Mouse (Mus musculus): ENCODE measurements at regions not wholly inside any gene's neighbourhood (a gene's known extent, or its start where the extent isn't known, plus 50 kb on each side); places are given as distances from the start of the nearest gene placed in this dataset.

DNA sequence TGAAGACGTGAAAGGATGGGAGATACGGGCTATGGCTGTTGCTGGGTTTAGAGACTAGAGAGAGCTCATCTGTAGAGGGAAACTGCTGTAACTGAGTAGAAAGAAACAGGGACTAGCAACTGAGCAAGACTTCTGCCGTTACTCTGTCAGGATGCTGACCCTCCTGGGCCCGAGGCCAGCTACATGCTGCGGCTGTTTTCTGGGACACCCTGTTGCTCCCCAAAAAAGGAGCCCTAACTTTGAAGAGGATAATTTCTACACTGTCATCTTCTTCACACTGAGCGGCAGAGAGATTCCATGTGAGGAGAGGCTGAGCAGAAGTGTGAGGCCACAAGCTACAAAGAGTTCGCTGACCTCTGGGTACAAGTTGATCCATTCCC lies 74.2 kb upstream of the Ralgps2 start:
- no peak for DNase-seq

DNA sequence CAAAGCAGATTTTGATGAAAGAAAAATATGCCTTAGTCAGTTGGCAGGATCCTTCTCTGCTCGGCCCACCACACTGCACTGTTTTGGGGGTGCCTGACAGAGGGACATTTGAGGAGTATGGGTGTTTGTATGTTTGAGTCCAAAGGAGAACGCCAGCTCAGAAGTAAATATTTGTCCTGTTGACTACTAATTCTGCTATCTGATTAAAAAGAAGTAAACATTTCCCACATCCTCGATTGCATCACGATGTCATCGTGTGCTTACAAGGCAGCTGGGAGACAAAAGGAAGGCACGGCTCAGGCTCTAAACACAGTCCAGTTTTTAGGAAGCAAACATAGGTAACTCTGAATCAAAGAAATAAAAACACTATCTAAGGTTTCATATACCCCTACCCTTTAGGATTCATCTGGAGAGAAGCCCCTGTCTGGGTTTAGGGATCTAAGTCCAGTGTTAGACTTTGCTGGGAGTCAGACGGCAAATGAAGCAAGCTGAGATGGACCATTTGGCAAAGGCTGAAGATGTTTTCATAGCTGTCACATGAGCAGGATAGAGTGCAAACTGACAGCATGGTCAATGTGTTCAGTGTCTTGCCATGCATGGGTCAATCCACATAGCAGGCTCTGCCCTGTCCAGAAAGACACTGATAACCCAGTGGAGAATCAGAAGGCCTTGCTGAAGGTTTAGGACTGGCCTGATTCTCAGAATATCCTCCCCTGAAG lies 73.7 kb upstream of the Ralgps2 start:
- no peak for DNase-seq

DNA sequence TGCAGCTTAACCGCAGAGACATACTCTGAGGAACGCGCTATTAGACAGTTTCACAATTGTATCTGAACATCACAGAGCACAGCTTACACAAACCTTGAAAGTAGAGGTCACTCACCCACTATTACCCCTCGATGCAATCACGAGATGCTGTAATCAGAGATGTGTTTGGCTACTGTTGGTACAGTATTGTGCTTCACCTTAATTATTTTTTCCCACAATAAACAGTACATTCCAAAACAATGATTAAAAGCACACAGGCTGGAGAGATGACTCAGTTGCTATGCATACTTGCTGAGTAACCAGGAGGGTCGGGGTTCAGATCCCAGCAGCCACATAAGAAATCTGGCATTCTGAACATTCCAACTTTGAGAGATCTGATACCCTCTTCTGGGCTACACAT lies 71.8 kb upstream of the Ralgps2 start:
- DNase-seq: no peak

DNA sequence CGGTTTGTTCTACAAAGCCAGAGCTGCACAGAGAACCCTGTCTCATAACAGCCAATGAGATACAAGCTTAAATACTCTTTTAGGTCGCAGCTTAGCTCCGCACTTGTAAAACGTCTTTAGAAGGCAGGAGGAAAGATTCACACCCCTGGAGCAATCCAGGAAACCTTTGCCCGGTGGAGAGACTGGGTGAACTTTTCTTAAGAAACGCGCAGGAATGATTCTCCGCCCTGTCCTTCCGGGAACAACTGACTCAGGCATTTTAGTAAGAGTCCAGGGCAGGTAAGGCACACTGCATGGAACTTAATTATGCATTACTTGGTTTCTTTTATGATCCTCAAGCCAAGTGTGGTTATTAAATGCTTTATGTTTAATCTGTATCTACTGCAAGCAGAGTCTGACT lies 70.0 kb upstream of the Ralgps2 start:
- no peak for DNase-seq

DNA sequence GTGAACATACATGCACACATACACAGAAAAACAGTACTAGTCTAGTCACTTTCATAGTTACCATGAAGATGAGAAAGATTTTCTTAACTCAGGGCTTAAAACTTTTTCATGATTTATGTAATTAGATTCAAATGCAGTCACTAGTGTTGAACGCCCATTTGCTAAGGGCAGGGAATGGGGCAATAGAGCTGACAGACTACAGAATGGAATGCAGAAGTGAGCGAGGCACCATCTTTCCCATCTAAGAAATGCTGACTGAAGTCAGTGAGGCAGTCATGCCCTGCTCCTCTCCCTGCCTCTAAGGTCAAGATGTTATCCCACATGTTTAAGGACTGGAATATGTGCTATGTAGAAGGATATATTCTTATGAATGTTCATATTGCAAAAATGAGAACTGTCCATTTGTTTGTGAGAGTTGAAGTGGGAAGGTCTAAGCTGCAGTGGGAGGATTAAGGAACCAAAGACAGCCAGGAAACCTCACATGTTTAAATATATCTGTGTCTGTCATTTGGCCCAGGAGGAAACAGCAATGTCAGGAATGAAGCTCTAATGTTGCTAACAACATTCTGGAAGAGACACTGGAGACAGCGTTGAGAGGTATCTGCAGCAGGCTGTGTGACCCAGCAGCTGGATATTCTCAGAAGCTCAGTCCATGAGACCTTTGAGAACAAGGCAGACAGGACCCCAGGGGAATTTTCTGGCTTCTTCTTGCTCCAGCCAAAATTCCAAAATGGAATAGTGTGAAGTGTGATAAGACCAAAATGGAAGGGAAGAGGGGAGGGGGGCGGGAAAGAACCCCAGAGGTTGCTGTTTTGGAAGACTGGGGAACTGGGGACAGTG lies 68.7 kb upstream of the Ralgps2 start:
- DNase-seq: peak in 1 of 2 experiments; percentile 70

DNA sequence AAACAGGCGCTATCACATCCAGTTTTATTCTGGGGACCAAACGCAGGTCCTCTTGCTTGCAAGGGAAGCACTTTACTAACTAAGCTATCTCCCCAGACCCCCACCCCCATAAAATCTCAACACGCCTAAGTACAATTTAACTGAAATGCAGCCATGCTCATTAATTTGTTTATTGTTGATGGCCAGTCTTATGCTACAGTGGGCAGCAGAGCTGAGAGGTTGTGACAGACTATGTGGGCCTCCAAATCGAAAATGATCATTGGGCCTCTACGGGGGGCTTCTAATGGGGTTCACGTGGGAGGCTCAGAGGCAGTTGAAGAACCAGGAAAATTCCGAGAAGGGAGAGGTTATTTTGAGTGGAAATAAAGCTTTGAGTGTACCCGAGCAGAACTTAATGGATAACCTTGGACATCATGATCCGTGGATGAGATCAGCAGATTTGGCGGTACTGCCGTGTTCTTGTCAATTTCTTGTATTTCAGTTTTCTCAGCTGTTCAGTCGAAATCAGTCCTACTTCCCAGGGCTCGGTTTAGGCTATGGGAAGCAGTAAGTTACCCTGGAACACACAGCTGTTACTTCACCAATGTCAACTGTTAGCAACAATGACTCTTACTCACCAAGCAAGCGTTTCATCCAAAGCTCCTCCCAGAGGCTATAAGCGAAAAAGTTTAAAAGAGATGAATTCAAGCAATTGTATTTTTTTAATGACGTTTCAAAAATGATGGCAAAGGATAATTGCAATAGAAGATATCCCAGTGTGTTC lies 65.1 kb upstream of the Ralgps2 start:
- DNase-seq: no peak

DNA sequence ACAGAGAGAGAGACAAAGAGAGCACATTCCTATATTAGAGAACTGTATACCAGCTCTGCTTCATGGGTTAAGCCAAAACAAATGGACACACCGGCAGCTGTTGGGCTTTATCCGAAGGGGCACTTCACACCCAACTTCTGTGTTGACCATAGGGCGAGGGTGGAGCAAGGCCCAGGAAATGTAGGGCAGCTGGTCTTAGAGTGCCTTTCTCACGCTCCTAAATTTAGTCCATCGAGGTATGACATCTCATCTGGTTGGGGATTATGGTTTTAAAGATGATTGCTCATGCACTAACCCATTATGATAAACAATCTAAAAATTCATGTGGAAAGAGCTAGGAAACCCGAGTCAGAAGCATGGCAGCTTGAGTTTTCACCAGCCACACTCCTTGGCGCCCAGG lies 63.6 kb upstream of the Ralgps2 start:
- no peak for DNase-seq

DNA sequence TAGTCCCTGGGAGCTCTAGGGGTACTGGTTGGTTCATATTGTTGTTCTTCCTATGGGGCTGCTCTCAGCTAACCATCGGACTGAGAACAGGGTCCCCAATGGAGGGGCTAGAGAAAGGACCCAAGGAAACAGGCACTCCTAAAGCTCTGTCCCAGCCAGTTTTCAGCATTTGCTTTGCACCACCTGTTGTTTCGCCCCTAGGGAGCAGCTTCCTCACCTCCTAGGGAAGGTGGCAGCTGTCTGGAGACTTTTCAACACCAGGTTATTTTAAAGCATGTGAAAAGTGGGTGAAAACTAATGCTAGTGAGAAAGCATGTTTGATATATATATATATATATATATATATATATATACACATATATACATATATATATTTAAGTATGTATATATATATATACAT lies 62.8 kb upstream of the Ralgps2 start:
- DNase-seq: no peak

DNA sequence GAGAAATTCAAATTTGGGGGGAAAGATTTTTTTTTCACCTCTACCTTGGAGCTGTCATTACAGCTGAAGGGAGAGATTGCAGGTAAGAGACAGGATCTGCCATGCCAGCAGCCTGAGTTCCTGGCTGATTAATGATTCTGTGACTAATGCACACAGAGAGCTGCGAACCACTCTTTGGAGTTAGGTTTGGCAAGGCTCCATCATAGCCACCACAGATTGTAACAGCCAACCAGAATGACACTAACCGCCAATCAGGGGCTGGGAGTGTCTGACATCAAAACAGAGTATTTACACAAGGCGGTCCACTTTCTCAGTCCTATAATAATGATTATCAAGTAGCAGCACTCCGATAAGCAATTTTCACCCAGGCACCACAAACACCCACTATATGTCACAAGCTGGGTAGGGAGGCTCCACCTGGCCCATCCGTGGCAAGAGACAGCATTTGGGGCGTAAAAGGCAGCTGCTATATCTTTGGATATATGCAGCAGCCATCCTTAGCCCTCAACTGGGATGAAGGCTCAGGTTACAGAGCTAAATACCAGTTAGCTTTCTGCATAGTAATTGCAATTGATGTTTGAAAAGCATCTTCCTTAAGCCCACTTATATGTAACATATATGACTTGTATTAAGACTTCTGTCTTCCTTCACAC lies 61.7 kb upstream of the Ralgps2 start:
- DNase-seq: no peak

DNA sequence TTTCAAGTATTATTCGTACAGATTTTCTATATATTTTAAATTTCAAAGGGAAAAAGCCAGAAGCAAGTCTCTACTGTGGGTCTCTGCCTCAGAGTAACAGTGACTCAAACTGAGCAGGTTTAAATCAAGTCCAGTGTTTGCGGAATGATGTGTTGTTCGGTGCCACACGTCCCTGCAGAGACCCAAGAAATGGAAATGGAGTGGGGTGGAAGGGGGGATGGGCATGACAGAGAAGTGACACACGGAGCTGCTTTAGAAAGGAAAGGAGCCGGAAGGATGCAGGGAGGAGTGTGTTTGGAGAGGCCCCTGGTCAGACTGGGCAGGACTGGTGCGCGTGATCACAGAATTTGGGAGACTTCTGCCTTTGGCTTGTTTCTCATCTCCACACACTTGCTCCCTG lies 60.5 kb upstream of the Ralgps2 start:
- no peak for DNase-seq

DNA sequence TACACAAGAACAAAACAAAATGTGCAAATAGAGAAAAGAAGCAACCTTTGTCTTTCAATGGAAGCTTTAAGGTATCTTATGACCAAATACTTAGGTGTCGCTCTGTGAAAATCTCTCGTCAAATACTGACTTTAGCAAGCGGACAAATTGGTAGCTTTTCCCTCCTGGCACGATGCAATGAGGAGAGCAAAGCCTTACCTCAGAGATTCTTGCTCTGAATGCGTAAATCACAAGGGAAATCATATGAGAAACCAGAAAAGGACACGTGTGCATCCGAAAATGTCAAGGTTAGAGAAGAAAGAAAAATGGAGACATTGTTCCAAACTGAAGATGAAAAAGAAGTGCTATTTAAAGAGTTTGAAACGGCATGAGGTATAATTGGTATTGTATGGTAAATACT lies 59.8 kb upstream of the Ralgps2 start:
- DNase-seq: no peak

DNA sequence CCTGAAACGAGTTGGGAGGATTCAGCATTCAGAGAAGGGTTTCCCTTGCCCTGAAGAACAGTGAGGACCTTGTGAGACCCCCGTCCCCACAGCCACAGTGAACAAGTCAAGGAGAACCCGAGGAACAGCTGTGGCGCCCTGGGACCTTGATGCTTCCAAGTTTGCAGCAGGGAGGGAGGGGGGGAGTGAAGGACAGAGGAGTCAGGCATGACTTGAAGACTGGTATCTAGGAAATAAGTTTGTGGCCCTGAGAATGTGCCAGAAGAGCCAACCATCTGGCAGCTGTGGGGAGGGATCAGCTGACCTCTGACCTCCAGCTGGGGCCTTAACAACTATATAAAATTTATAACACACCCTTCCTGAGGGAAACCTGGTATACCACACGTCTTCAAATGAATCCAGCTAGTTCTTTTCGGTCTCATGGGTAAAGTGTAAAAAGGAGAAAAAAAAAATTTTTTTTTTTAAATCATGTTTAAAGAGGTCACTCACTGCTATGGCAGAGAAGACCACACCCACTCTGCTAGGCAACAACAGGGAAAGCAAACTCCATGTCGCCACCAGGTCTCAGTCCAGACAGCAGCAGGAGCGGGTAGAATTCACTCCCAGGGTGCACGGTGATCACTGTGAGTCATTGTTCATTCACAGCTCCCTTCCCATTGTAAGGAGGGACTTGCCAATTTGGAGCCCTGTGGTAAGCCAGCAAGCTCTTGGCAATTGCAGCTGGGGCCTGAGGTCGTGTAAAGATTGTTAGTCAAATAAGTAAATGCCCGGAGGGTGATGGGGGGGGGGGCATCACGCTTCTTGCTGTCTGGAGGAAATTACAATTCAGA lies 58.3 kb upstream of the Ralgps2 start:
- DNase-seq: no peak

DNA sequence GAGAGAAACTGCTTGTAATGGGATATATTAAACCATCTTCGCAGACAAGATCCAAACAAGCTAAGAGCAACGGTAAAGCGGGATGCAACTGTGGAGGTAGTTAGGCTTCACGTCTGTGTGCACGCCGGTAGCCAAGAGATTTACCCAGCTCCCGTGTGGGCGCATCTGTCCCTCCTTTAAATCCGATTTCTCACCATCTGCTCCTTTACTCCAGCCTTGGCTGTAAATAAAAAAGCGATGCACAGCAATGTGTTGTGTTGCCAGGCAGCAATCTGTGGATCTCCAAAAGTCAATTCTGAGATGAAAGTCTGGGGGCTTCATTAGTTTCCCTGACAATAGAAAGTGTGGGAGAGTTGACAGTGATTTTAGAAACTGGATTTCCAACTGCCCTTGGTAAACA lies 57.6 kb upstream of the Ralgps2 start:
- no peak for DNase-seq

DNA sequence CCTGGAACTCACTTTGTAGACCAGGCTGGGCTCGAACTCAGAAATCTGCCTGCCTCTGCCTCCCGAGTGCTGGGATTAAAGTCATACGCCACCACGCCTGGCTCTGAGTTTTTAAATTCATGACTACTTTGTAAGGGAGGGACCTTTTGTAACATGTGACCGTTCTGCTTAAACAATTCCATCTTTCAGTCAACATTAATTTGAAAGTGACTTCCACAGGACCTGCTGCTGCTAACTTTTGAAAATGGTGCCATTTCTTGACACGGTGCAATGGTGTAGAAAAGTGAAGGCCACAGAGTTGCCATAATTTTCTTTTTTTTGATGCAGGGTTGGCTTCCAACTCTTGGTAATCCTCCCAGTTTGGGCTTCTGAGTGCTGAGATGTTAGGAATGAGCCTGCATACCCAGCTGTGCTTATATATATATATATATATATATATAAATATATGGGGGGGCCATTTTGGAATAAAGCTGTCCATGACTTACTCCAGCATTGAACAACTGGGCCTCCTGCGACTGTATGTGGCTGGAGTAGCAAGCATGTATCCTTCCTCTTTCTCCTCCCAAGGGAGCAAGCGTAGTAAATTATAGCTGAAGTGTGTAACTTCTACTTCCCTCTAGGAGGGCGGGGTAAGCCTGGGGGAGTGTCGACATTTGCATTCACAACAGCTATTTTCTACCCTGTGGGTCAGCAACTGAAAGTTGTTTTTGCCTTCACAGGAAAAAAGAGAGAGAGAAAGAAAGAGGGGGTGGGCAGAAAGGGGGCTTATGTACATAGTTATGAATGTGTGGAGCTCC lies 56.9 kb upstream of the Ralgps2 start:
- DNase-seq: no peak

DNA sequence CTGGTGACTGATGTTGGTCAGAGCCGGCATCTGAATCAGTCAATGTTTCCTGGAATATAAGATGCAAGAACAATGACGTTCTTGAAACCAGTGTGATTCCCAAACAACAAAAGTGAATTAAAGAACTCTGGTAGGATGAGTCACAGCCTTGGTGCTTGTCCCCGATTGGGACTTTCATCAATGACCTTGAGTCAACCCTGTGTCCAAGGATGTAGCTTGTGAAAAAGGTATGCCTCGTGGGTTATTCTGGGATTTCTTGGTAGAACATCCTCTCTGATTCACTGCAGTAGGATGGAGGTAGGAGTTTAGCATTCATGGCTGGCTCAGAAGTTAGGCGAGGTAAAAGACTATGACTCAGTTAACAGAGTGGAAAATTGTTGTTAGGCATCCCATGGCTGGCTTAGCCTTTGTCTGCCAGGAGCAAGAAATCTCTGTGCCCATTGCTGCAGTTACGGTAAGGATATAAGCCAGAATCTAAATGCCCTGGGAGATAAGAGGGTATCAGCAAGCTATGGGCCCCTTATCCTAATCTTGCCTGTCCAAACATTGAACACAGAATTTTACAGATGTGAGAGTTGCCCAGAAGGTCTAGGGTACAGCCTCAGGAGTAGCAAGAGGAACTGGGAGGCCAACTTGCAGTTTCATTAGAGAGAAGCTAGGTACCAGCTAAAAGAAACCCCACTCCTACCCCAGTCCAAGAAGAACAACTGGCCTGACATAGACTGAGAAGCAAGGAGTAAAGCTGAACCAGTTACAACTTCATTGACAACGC lies 55.9 kb upstream of the Ralgps2 start:
- DNase-seq: no peak

DNA sequence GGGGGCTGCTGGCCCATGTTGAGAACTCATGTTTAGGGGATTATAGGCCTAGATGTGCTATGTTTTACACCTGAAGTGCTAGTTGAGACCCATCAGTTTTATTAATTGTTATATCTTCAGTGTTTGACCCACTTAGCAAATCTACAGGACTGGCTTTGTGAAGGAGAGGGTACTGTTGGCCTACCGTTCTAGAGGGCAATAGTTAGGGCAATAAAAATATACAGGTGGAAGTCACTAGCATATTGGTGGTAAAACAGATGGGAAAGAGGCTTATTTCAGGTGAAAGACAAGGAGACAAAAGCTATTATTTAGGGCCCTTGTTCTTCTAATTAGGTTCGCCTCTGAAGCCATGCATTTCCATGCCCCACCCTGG lies 55.2 kb upstream of the Ralgps2 start:
- no peak for DNase-seq

DNA sequence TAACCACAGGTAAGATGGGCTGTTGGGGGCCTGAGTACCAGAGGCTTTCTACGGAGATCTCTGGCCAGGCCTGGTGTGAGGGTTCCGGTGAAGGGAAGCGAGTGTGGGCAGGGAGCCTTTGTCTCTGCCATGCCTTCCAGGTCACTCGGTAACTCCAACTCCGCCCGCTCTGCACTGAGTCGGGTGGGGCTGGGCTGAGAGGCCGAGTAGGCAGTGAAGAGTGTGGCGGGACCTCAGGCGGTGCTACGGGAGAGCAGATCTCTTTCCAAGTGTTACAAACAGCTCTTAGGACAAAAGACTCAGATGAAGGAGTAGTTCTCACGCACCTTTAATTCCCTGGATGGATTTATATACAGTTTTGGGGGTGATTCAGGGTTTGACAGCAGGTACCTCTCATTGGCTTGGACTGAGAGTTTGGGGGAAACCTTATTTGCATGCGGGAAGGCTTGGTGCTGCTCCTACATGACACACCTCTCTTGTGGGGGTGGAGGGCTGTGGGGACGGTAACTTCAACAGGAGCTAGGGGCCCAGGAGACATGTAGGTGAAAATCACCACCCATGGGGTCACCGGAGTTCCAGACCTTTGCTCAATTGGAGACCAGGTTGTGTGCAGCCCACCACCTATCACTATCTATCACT lies 54.7 kb upstream of the Ralgps2 start:
- DNase-seq: no peak

DNA sequence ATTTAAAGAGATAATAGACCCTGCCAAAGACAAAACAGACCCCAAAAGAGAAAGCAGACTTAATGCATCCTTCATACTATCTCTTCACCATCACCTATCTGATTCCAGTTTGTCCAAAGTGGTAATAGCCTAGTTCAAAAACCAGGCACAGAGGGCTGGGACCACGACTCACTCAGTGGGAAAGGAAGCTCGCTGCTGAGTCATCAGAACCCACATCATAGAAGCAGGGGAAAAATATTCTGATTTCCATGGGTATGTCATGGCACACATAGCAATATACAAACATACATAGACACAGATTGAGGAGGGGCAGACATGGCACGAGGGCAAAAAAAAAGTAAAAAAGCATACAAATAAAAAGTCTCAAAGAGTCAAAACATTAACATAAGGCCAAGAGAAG lies 53.7 kb upstream of the Ralgps2 start:
- no peak for DNase-seq

DNA sequence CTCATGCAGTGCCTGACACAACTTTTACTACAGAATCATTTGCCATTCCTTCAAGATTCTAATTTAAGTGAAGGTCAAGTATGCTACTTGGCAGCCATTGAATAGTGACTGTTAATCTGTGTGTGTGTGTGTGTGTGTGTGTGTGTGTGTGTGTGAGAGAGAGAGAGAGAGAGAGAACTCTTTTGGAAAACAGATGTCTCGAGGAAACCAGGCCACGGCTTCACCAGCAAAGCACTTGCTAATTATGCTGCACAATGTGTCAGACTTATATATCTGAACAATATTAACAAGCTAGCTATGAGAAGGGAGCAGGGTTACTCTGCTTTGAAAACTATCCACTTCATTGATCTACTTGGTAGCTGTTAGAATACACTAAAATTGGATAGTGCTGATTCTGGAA lies 53.1 kb upstream of the Ralgps2 start:
- DNase-seq: no peak
